Mouse (Mus musculus): Measurements from ENCODE around the gene Lrfn2. TPM values are rescaled to one million over a fixed set of nuclear protein-coding genes. Genes with fewer than 3 reads are reported as not detected.
A peak's percentile ranks its signal among the peaks of the same experiment; 100 is the strongest.

Gene Lrfn2
- polyA plus RNA-seq, 1 experiment from 2014 or later = 1.6 TPM

GRCm38 (mm10) chr17:48935201-48935600 is 3.0 kb downstream of the Lrfn2 start:
- H3K4me1 ChIP-seq = peaks cover 56% of the 10 kb centered on the region
- no peaks in the 10 kb centered on the region for H3K36me3 ChIP-seq
- H3K4me3 ChIP-seq (replicated peaks) = no peak overlapping the region
- 23% methylated on average over 8 of the region's 8 CpGs for WGBS
- no peaks in the 10 kb centered on the region for H3K9me3 ChIP-seq (replicated peaks)
- H3K4me2 ChIP-seq = 0 out of 2 replicates have a peak overlapping the region, but pooled peaks have one; percentile 16
- no peak for ATAC-seq (replicated peaks; ENCODE audit: low FRiP score)
- H3K27ac ChIP-seq = peak overlapping the region; percentile 19; the same call in 1 of the 2 replicates
- H3K27me3 ChIP-seq = peaks cover 37% of the 10 kb centered on the region
- H3K9ac ChIP-seq = no peak overlapping the region

- no peak for ATAC-seq (replicated peaks; ENCODE audit: low FRiP score)
- H3K4me2 ChIP-seq = no peak overlapping the region
These were observed 4.4 kb downstream of the Lrfn2 start for GRCm38 (mm10) chr17:48936445-48937141.

GRCm38 (mm10) chr17:48938711-48939220 is 6.6 kb downstream of the Lrfn2 start:
- peaks cover 30% of the 10 kb centered on the region for H3K4me1 ChIP-seq
- 55% methylated on average over 7 of the region's 7 CpGs for WGBS
- H3K9ac ChIP-seq = no peak overlapping the region
- no peak overlapping the region for H3K4me3 ChIP-seq (replicated peaks)
- H3K36me3 ChIP-seq = no peaks in the 10 kb centered on the region
- no peak overlapping the region for H3K27ac ChIP-seq
- H3K27me3 ChIP-seq = peaks cover 7% of the 10 kb centered on the region
- ATAC-seq (replicated peaks; ENCODE audit: low FRiP score) = no peak
- no peak overlapping the region for H3K4me2 ChIP-seq
- H3K9me3 ChIP-seq (replicated peaks) = no peaks in the 10 kb centered on the region

More at GRCm38 (mm10) chr17:48936445-48937141, 4.4 kb downstream of the Lrfn2 start:
- Histone ChIP-seq H3K4me1 (peaks cover 49% of the 10 kb centered on the region), H3K36me3 (no peaks in the 10 kb centered on the region), H3K4me3 (replicated peaks) (no peak overlapping the region), H3K9me3 (replicated peaks) (no peaks in the 10 kb centered on the region), H3K9ac (no peak overlapping the region), H3K27ac (no peak overlapping the region), H3K27me3 (peaks cover 24% of the 10 kb centered on the region)
- WGBS = 51% methylated on average over 5 of the region's 5 CpGs

- Histone ChIP-seq H3K9ac (no peak overlapping the region), H3K36me3 (no peaks in the 10 kb centered on the region), H3K4me1 (peaks cover 13% of the 10 kb centered on the region), H3K9me3 (replicated peaks) (no peaks in the 10 kb centered on the region), H3K27ac (no peak overlapping the region), H3K27me3 (no peaks in the 10 kb centered on the region), H3K4me2 (no peak overlapping the region), H3K4me3 (replicated peaks) (no peak overlapping the region)
- WGBS = 41% methylated on average over 9 of the region's 9 CpGs
- no peak for ATAC-seq (replicated peaks; ENCODE audit: low FRiP score)
These were observed 14.1 kb downstream of the Lrfn2 start for GRCm38 (mm10) chr17:48946315-48946714.

GRCm38 (mm10) chr17:48946765-48947164 is 14.6 kb downstream of the Lrfn2 start:
- 14% methylated on average over 3 of the region's 3 CpGs for WGBS
- Histone ChIP-seq H3K36me3 (no peaks in the 10 kb centered on the region), H3K4me2 (no peak overlapping the region), H3K27me3 (no peaks in the 10 kb centered on the region), H3K9me3 (replicated peaks) (no peaks in the 10 kb centered on the region), H3K9ac (no peak overlapping the region), H3K27ac (no peak overlapping the region), H3K4me3 (replicated peaks) (no peak overlapping the region), H3K4me1 (peaks cover 13% of the 10 kb centered on the region)
- ATAC-seq (replicated peaks; ENCODE audit: low FRiP score) = peak; percentile 69

GRCm38 (mm10) chr17:48951250-48951649 is 19.1 kb downstream of the Lrfn2 start:
- no peak overlapping the region for H3K9ac ChIP-seq
- H3K36me3 ChIP-seq = no peaks in the 10 kb centered on the region
- H3K4me2 ChIP-seq = no peak overlapping the region
- no peaks in the 10 kb centered on the region for H3K9me3 ChIP-seq (replicated peaks)
- no peak overlapping the region for H3K4me3 ChIP-seq (replicated peaks)
- no peaks in the 10 kb centered on the region for H3K27me3 ChIP-seq
- peaks cover 11% of the 10 kb centered on the region for H3K4me1 ChIP-seq
- no peak overlapping the region for H3K27ac ChIP-seq
- ATAC-seq (replicated peaks; ENCODE audit: low FRiP score) = no peak
- WGBS = 89% methylated on average over 1 of the region's 1 CpGs

GRCm38 (mm10) chr17:48956033-48956631 is 24.0 kb downstream of the Lrfn2 start:
- Histone ChIP-seq H3K4me3 (replicated peaks) (no peak overlapping the region), H3K27ac (no peak overlapping the region), H3K4me2 (no peak overlapping the region), H3K4me1 (peaks cover 16% of the 10 kb centered on the region), H3K36me3 (no peaks in the 10 kb centered on the region), H3K9me3 (replicated peaks) (no peaks in the 10 kb centered on the region), H3K9ac (no peak overlapping the region), H3K27me3 (no peaks in the 10 kb centered on the region)
- 75% methylated on average over 7 of the region's 7 CpGs for WGBS
- ATAC-seq (replicated peaks; ENCODE audit: low FRiP score) = no peak

- no peaks in the 10 kb centered on the region for H3K9me3 ChIP-seq (replicated peaks)
- H3K9ac ChIP-seq = no peak overlapping the region
- H3K4me2 ChIP-seq = peak overlapping the region; percentile 60
- no peaks in the 10 kb centered on the region for H3K36me3 ChIP-seq
- peaks cover 29% of the 10 kb centered on the region for H3K4me1 ChIP-seq
- ATAC-seq (replicated peaks; ENCODE audit: low FRiP score) = peak; percentile 85
- peak overlapping the region; percentile 75 for H3K27ac ChIP-seq
- H3K4me3 ChIP-seq (replicated peaks) = peak overlapping the region; percentile 34
- H3K27me3 ChIP-seq = no peaks in the 10 kb centered on the region
- under 1% methylated on average over 16 of the region's 16 CpGs for WGBS
These were observed 28.1 kb downstream of the Lrfn2 start for GRCm38 (mm10) chr17:48960161-48960698.

GRCm38 (mm10) chr17:48962646-48963045 is 30.5 kb downstream of the Lrfn2 start:
- Histone ChIP-seq H3K9me3 (replicated peaks) (no peaks in the 10 kb centered on the region), H3K27me3 (no peaks in the 10 kb centered on the region), H3K36me3 (no peaks in the 10 kb centered on the region), H3K27ac (no peak overlapping the region), H3K4me3 (replicated peaks) (no peak overlapping the region), H3K4me1 (peaks cover 29% of the 10 kb centered on the region), H3K4me2 (no peak overlapping the region), H3K9ac (no peak overlapping the region)
- 64% methylated on average over 3 of the region's 3 CpGs for WGBS
- no peak for ATAC-seq (replicated peaks; ENCODE audit: low FRiP score)

- Histone ChIP-seq H3K36me3 (no peaks in the 10 kb centered on the region), H3K9ac (no peak overlapping the region), H3K27me3 (no peaks in the 10 kb centered on the region), H3K9me3 (replicated peaks) (no peaks in the 10 kb centered on the region), H3K4me3 (replicated peaks) (no peak overlapping the region), H3K27ac (no peak overlapping the region), H3K4me2 (no peak overlapping the region), H3K4me1 (peaks cover 29% of the 10 kb centered on the region)
- 72% methylated on average over 9 of the region's 9 CpGs for WGBS
- ATAC-seq (replicated peaks; ENCODE audit: low FRiP score) = no peak
These were observed 31.6 kb downstream of the Lrfn2 start for GRCm38 (mm10) chr17:48963740-48964139.

- Histone ChIP-seq H3K27me3 (no peaks in the 10 kb centered on the region), H3K9me3 (replicated peaks) (no peaks in the 10 kb centered on the region), H3K4me2 (no peak overlapping the region), H3K4me1 (peaks cover 18% of the 10 kb centered on the region), H3K4me3 (replicated peaks) (no peak overlapping the region), H3K9ac (no peak overlapping the region), H3K27ac (no peak overlapping the region), H3K36me3 (no peaks in the 10 kb centered on the region)
- WGBS = 91% methylated on average over 13 of the region's 13 CpGs
- ATAC-seq (replicated peaks; ENCODE audit: low FRiP score) = no peak
These were observed 36.1 kb downstream of the Lrfn2 start for GRCm38 (mm10) chr17:48968304-48968703.

- no peak overlapping the region for H3K4me3 ChIP-seq (replicated peaks)
- H3K27ac ChIP-seq = no peak overlapping the region
- H3K27me3 ChIP-seq = no peaks in the 10 kb centered on the region
- H3K4me2 ChIP-seq = no peak overlapping the region
- no peaks in the 10 kb centered on the region for H3K36me3 ChIP-seq
- H3K9ac ChIP-seq = no peak overlapping the region
- H3K9me3 ChIP-seq (replicated peaks) = no peaks in the 10 kb centered on the region
- 75% methylated on average over 10 of the region's 10 CpGs for WGBS
- H3K4me1 ChIP-seq = peaks cover 45% of the 10 kb centered on the region
- ATAC-seq (replicated peaks; ENCODE audit: low FRiP score) = no peak
These were observed 39.1 kb downstream of the Lrfn2 start for GRCm38 (mm10) chr17:48971296-48971695.
